Mouse (Mus musculus) lung, embryonic 15.5 days (tissue): ENCODE results near the gene Phlpp1. TPM values are rescaled to one million over a fixed set of nuclear protein-coding genes. Genes with fewer than 3 reads are reported as not detected.
"Not testable (repeated sequence)": the region's sequence is repeated elsewhere in the genome, so short reads cannot be mapped to it uniquely, and the experiment has no call there.

Experiments
- ATAC-seq: fragments of 200-750 bp; cut with Nextera tagmentation; 2 replicates; pipeline ENCODE4 v1.8.0; 2017; ENCODE audit warnings: moderate number of reproducible peaks, borderline replicate concordance; ENCODE audit not compliant: low FRiP score, low TSS enrichment; ENCODE audit errors: extremely low read depth
- H3K27ac ChIP-seq: fragments of 300-500 bp; sonication (generic); 2 replicates; pipeline ENCODE4 v1.5.1; 2015; ENCODE audit warnings: moderate library complexity, mild to moderate bottlenecking, inconsistent platforms
- H3K27me3 ChIP-seq: fragments of 300-500 bp; sonication (generic); 2 replicates; pipeline ENCODE4 v1.6.1; 2015; ENCODE audit warnings: inconsistent platforms
- H3K36me3 ChIP-seq: fragments of 300-500 bp; sonication (generic); 2 replicates; pipeline ENCODE4 v1.6.1; 2015; ENCODE audit warnings: inconsistent platforms
- H3K4me1 ChIP-seq: fragments of 300-500 bp; sonication (generic); 2 replicates; pipeline ENCODE4 v1.6.1; 2015; ENCODE audit warnings: inconsistent platforms
- H3K4me2 ChIP-seq: fragments of 300-500 bp; sonication (generic); 2 replicates; pipeline ENCODE4 v1.6.1; 2015; ENCODE audit warnings: inconsistent platforms, mild to moderate bottlenecking, moderate library complexity
- H3K4me3 ChIP-seq: fragments of 300-500 bp; sonication (generic); 2 replicates; pipeline ENCODE4 v1.5.1; 2015; ENCODE audit warnings: mild to moderate bottlenecking, inconsistent platforms
- H3K9ac ChIP-seq: fragments of 300-500 bp; sonication (generic); 2 replicates; pipeline ENCODE4 v1.6.1; 2015; ENCODE audit warnings: inconsistent platforms
- H3K9me3 ChIP-seq: fragments of 300-500 bp; sonication (generic); 2 replicates; pipeline ENCODE4 v1.6.1; 2016; ENCODE audit warnings: inconsistent platforms
- WGBS: fragments of 180-500 bp; shearing (Covaris S2); methylation state at CpG from one replicate; pipeline ENCODE4 v1.1.7; 2015; 5-methylcytosine and 5-hydroxymethylcytosine counted together
- polyA plus RNA-seq: library from polyadenylated mRNA; unstranded; fragments of >200 nt; fragmentation: Nextera tagmentation; extraction: Ambion mirVana; gene quantifications from 2 replicates; pipeline ENCODE4 v1.2.1, GENCODE M21; 2015

Gene Phlpp1
- polyA plus RNA-seq, 1 experiment from 2014 or later = 3.6 TPM

DNA sequence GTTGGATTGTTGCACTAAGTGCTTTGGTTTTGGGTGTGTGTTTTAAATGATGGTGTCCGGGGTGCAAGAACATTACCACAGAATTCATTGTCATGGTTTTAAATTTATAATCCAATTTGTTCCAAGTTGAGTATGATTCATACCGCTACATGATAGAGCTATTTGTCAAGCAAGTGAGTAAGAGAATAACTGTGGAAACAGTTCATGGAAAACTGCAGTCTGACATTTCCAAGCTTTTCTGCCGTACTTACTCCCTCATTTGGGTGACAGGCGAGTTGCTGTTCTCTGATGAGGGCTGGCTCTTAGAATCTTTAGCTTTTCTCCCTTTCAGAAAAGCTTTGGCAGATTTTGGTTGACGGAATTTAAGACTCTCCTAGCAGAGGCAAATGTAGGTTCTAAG, 117.5 kb downstream of the Phlpp1 start:
- Histone ChIP-seq H3K27me3 (no peaks in the 10 kb centered on the region), H3K4me2 (no peak overlapping the region), H3K9me3 (no peaks in the 10 kb centered on the region), H3K4me1 (no peaks in the 10 kb centered on the region), H3K4me3 (no peak overlapping the region), H3K27ac (no peak overlapping the region), H3K9ac (no peak overlapping the region), H3K36me3 (no peaks in the 10 kb centered on the region)
- 81% methylated on average over 5 of the region's 5 CpGs for WGBS
- ATAC-seq = no peak

DNA sequence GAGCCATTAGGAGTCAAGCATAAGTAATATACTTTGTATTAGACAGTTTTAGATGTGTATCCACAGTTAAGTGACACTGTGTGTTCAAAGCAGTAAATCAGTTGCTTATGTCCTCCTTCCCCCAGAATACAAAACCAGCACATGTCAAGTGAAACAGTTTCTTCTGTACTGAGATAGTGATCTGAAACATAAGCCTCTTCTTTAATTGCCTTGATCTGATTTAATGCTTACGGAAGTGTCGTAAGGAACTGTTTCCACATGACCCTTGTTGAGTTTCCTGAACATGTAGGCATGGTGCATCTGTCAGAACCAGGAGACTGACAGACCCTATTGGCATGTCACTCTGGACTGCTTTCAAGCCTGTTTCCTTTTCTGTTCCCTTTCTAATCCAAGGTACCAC, 118.0 kb downstream of the Phlpp1 start:
- no peaks in the 10 kb centered on the region for H3K36me3 ChIP-seq
- H3K4me2 ChIP-seq = no peak overlapping the region
- no peak overlapping the region for H3K4me3 ChIP-seq
- H3K27ac ChIP-seq = no peak overlapping the region
- H3K9ac ChIP-seq = no peak overlapping the region
- no peaks in the 10 kb centered on the region for H3K4me1 ChIP-seq
- no peaks in the 10 kb centered on the region for H3K27me3 ChIP-seq
- ATAC-seq = no peak
- no peaks in the 10 kb centered on the region for H3K9me3 ChIP-seq
- 93% methylated on average over 2 of the region's 2 CpGs for WGBS

- Histone ChIP-seq H3K27ac (no peak overlapping the region), H3K4me3 (no peak overlapping the region), H3K9me3 (no peaks in the 10 kb centered on the region), H3K9ac (no peak overlapping the region), H3K36me3 (no peaks in the 10 kb centered on the region), H3K4me1 (no peaks in the 10 kb centered on the region), H3K4me2 (no peak overlapping the region), H3K27me3 (no peaks in the 10 kb centered on the region)
- ATAC-seq = no peak
- WGBS = 93% methylated on average over 3 of the region's 3 CpGs
Measured at GRCm38 (mm10) chr1:106309394-106310039, 138.0 kb downstream of the Phlpp1 start.

DNA sequence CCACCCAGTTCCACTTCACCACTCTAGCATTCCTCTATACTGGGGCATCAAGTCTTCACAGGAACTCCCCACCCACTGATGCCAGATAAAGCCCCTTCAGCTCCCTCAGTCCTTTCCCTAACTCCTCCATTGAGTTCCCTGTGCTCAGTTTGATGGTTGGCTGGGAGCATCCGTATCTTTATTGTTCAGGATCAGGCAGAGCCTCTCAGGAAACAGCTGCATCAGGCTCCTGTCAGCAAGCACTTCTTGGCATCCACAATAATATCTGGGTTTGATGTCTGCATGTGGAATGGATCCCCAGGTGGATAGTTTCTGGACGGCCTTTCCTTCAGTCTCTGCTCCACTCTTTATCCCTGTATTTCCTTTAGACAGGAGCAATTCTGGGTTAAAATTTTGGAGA, 138.7 kb downstream of the Phlpp1 start:
- H3K9ac ChIP-seq = no peak overlapping the region
- no peaks in the 10 kb centered on the region for H3K4me1 ChIP-seq
- no peak overlapping the region for H3K4me3 ChIP-seq
- no peaks in the 10 kb centered on the region for H3K9me3 ChIP-seq
- WGBS = 76% methylated on average over 2 of the region's 2 CpGs
- H3K36me3 ChIP-seq = no peaks in the 10 kb centered on the region
- no peak overlapping the region for H3K4me2 ChIP-seq
- no peak overlapping the region for H3K27ac ChIP-seq
- H3K27me3 ChIP-seq = no peaks in the 10 kb centered on the region
- no peak for ATAC-seq

- H3K27me3 ChIP-seq, H3K9me3 ChIP-seq, H3K4me3 ChIP-seq, H3K36me3 ChIP-seq, H3K4me1 ChIP-seq, ATAC-seq, H3K27ac ChIP-seq, H3K4me2 ChIP-seq, H3K9ac ChIP-seq: not testable (repeated sequence)
- WGBS = 92% methylated on average over 2 of the region's 2 CpGs
Measured at GRCm38 (mm10) chr1:106311830-106312229, 140.3 kb downstream of the Phlpp1 start.

DNA sequence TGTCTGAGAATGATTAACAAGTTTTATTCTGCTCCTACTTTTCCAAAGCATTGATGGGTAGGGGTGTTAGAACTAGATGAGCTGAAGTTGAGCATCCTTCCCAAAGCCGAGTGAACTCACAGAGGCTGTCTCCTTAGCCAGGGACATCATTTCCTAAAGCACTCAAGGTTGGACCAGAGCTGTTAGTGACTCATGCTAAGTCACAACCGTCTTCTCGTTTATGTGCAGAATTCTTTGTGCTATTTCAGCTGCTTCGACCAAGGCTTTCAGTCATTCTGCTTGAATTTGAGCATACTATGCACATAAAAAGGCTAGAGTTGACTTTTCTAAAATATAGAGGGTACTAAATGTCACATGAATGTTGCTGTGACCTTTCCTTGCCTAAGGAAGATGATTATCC, 142.9 kb downstream of the Phlpp1 start:
- H3K4me1 ChIP-seq = no peaks in the 10 kb centered on the region
- no peaks in the 10 kb centered on the region for H3K9me3 ChIP-seq
- no peak overlapping the region for H3K4me3 ChIP-seq
- no peak for ATAC-seq
- 78% methylated on average over 4 of the region's 4 CpGs for WGBS
- H3K4me2 ChIP-seq = no peak overlapping the region
- no peaks in the 10 kb centered on the region for H3K27me3 ChIP-seq
- no peak overlapping the region for H3K27ac ChIP-seq
- no peak overlapping the region for H3K9ac ChIP-seq
- H3K36me3 ChIP-seq = no peaks in the 10 kb centered on the region

DNA sequence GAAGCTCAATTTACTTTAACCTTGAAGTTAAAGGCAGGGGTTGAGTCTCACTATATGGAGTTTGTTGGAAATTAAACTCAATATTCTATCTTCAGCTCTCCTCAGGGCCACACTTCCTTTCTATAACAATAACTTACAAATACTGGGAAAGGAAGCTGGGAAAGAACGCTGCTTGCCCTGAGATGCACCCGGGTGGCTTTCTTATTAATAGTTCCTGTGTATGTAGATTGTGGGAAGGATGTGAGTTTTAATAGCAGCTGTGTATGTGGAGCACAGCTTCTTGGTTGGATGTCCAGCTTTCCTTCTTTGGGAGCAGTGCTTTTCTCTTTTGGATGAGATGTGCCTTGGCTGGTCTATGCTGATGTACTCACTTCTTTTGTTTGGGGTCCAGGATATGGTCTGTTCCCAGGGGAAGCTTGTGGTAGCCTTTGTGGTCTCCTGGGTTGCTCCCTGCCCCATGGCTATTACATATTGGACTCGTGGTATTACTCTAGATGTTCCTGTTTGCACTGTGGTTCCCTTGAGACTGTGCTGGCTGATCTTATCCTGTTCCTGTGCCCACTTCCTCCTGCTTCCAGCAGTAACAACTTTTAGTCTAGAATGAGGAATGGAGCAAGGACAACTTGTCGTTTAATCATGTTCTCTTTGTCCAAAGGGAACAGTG, 145.2 kb downstream of the Phlpp1 start:
- WGBS = 70% methylated on average over 4 of the region's 4 CpGs
- Histone ChIP-seq H3K9me3 (no peaks in the 10 kb centered on the region), H3K27ac (peak overlapping the region; percentile 16; the same call in 1 of the 2 replicates), H3K27me3 (no peaks in the 10 kb centered on the region), H3K4me1 (no peaks in the 10 kb centered on the region), H3K4me3 (no peak overlapping the region), H3K9ac (no peak overlapping the region), H3K36me3 (no peaks in the 10 kb centered on the region), H3K4me2 (no peak overlapping the region)
- no peak for ATAC-seq

GRCm38 (mm10) chr1:106318341-106318740, 146.8 kb downstream of the Phlpp1 start:
- H3K4me1 ChIP-seq = no peaks in the 10 kb centered on the region
- no peak for ATAC-seq
- WGBS = 73% methylated on average over 5 of the region's 5 CpGs

GRCm38 (mm10) chr1:106320583-106320982, 149.0 kb downstream of the Phlpp1 start:
- no peak; the same call in 1 of the 2 replicates for ATAC-seq
- Histone ChIP-seq H3K27me3 (no peaks in the 10 kb centered on the region), H3K4me2 (no peak overlapping the region), H3K4me1 (no peaks in the 10 kb centered on the region), H3K9ac (no peak overlapping the region), H3K9me3 (no peaks in the 10 kb centered on the region), H3K36me3 (no peaks in the 10 kb centered on the region), H3K4me3 (no peak overlapping the region), H3K27ac (no peak overlapping the region)
- 73% methylated on average over 1 of the region's 1 CpGs for WGBS

More at GRCm38 (mm10) chr1:106318341-106318740, 146.8 kb downstream of the Phlpp1 start:
- no peak overlapping the region for H3K9ac ChIP-seq
- no peaks in the 10 kb centered on the region for H3K27me3 ChIP-seq
- H3K9me3 ChIP-seq = no peaks in the 10 kb centered on the region
- H3K36me3 ChIP-seq = no peaks in the 10 kb centered on the region
- no peak overlapping the region for H3K4me2 ChIP-seq
- no peak overlapping the region for H3K4me3 ChIP-seq
- H3K27ac ChIP-seq = no peak overlapping the region

- no peaks in the 10 kb centered on the region for H3K36me3 ChIP-seq
- H3K4me3 ChIP-seq = no peak overlapping the region
- no peaks in the 10 kb centered on the region for H3K9me3 ChIP-seq
- WGBS = 79% methylated on average over 8 of the region's 8 CpGs
- no peak overlapping the region for H3K9ac ChIP-seq
- no peak overlapping the region for H3K4me2 ChIP-seq
- H3K27ac ChIP-seq = no peak overlapping the region
- ATAC-seq = no peak
- H3K27me3 ChIP-seq = no peaks in the 10 kb centered on the region
- 0 out of 2 replicates have a peak, but pooled peaks cover under 1% of the 10 kb centered on the region for H3K4me1 ChIP-seq
Measured at GRCm38 (mm10) chr1:106321432-106322126, 150.0 kb downstream of the Phlpp1 start.

- Histone ChIP-seq H3K27me3 (no peaks in the 10 kb centered on the region), H3K9ac (no peak overlapping the region), H3K4me2 (no peak overlapping the region), H3K27ac (no peak overlapping the region), H3K36me3 (no peaks in the 10 kb centered on the region), H3K4me3 (no peak overlapping the region), H3K4me1 (0 out of 2 replicates have a peak, but pooled peaks cover 3% of the 10 kb centered on the region), H3K9me3 (no peaks in the 10 kb centered on the region)
- WGBS = 55% methylated on average over 2 of the region's 2 CpGs
- no peak for ATAC-seq
Measured at GRCm38 (mm10) chr1:106326691-106327090, 155.1 kb downstream of the Phlpp1 start.

GRCm38 (mm10) chr1:106342100-106342499, 170.5 kb downstream of the Phlpp1 start:
- H3K9ac ChIP-seq = no peak overlapping the region
- H3K4me2 ChIP-seq = no peak overlapping the region
- no peaks in the 10 kb centered on the region for H3K4me1 ChIP-seq
- H3K9me3 ChIP-seq = no peaks in the 10 kb centered on the region
- H3K4me3 ChIP-seq = no peak overlapping the region
- no peaks in the 10 kb centered on the region for H3K36me3 ChIP-seq
- no peak overlapping the region for H3K27ac ChIP-seq
- ATAC-seq = no peak
- WGBS = 70% methylated on average over 3 of the region's 3 CpGs
- H3K27me3 ChIP-seq = no peaks in the 10 kb centered on the region
